Mouse (Mus musculus): ENCODE results near the gene Tmem30b.

Gene Tmem30b

GRCm38 (mm10) chr12:73517022-73517709, 29.0 kb downstream of the Tmem30b start:
- DNase-seq (ENCODE audit: low spot score in 2 of 2): peak in 1 of 2 experiments; percentile 88

- no peak for DNase-seq (ENCODE audit: low spot score in 2 of 2)
Observed at GRCm38 (mm10) chr12:73516516-73516915, 29.7 kb downstream of the Tmem30b start.

DNA sequence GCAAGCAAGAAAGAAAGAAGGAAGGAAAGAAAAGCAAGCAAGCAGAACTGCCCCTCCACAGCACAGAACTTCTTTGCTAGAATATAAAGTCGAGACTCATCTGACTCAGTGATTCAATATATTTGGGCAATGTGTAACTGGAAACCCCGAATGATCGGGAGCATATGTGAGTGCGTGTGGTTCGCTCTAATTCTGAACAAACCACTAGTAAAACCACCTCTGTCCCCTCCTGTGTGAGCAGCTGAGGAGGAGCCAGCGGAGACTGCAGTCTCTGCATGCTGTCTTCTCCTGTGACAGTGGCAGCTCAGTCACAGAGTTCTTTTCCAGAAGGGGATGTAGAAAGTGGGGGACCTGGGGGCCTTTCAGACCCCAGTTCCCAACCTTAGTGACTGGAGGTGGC, 31.5 kb downstream of the Tmem30b start:
- no peak for DNase-seq (ENCODE audit: low spot score in 2 of 2)

- no peak for DNase-seq (ENCODE audit: low spot score in 2 of 2)
Observed at GRCm38 (mm10) chr12:73513958-73514357, 32.2 kb downstream of the Tmem30b start.

DNA sequence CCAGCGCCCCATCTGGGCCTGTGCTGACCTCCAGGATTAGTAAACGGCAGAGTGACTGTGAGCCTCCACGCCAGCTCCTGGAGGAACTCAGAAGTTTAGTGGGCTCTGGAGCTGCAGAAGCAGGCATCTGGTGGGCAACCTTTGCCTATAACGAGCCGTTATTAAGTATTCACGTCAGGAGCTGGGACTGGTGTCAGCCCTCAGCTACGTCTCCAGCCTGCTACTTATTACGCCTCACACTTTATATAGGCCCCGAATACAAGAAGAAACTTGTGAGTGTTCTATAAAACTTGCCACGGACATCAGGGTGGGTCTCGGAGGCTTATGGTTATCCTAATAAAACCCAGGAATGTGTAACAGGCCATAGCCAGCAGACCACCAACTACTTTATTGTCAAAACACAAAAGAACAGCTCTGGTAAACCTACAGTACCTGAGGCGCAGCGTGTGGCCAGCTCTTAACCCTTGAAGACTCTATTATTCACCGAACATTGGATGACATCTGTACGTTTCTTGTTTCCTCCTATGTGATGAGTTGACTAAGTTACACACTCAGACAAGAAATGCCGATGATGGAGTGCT, 34.6 kb downstream of the Tmem30b start:
- DNase-seq (ENCODE audit: low spot score in 2 of 2): no peak

GRCm38 (mm10) chr12:73507105-73507504, 39.1 kb downstream of the Tmem30b start:
- DNase-seq (ENCODE audit: low spot score in 2 of 2): peak; percentile 42 to 62

DNA sequence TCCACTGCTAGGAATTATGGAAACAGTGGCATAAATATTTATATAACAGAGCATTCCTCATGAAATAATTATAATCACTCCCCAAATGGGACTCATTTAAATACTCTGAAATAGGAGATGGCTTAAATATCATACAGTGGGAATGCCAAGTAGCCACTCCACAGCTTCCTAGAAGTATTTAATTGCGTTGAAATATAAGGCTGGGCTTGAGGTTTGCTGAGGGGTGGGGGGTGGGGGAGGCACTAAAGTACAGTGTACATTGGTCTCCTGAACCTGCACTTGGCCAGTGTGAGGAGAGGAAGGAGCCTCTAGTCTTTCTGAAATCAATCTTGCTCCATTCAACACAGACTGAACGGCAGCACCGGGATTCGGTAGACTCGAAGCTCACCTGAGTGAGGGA, 39.5 kb downstream of the Tmem30b start:
- no peak for DNase-seq (ENCODE audit: low spot score in 2 of 2)

DNA sequence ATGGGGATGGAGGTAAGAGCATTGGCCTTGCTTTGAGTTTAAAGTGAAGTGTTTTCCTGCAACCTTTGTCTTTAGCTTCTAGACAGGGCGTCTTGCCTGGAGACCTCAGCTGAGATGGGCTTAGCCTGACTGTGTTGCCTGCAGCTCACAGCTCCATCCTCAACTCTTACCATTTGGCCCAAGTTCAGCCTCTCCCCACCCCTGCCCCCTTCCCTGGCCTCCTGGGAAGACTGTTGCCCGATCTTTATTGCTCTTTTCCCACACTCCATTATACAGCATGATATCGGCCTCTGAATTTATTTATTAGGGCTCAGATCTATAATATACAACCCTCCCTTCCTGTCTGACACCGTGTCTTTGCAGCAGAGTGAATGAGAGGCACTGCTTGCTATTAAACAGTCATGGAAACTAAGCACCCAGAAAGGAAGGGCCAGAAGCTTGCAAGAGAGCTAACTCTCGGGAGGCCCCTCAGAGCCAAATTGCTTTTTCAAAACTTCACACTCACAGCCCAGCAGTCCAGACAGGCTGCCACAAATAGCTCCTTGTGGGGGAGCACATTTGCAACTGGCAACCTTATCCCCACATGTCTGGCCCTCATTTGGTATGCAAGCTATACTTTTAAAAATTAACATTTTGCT, 45.4 kb downstream of the Tmem30b start:
- DNase-seq (ENCODE audit: low spot score in 2 of 2): peak; percentile 30 to 31

DNA sequence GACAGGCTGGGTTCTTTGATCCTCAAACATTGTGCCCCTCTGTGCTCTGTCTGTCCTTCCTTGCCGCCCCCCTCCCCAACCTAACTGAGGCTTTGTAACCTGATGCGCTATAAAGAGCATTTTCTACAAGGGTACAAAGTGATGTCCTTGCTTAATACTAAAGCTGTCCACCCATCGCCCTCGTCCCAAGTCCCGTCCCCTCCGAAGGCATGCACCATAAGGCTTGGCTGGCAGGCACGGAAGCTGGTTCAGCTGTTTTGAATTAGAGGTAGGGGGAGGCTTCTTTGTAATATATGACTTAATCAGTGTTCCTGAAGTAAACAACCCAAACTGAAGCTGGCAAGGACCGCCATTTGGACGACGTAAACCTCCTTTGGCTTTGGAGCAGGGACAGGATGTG, 51.0 kb downstream of the Tmem30b start:
- DNase-seq (ENCODE audit: low spot score in 2 of 2): no peak

GRCm38 (mm10) chr12:73493929-73494530, 52.2 kb downstream of the Tmem30b start:
- no peak for DNase-seq (ENCODE audit: low spot score in 2 of 2)
